Comparison of ENCODE assay signal across 14 mouse cellular contexts in genomic region chr13:64235062-64235715, GRCm38 (mm10). TPM values are rescaled to one million over a fixed set of nuclear protein-coding genes. Genes with fewer than 3 reads are reported as not detected.
DNase-seq lines count a peak whose midpoint lies in the region; ATAC-seq and TF ChIP-seq lines count a peak whose summit lies in the region.
"Had no signal": no experiment of that assay in that cellular context is flagged by ENCODE, and none has a peak within 500 bp of the region (broad histone marks: within the 10 kb centered on the region; RNA-seq: fewer than 3 reads in every experiment).

No protein-coding gene starts in this region.

- no peak overlapping the region for H3K4me2 ChIP-seq in forebrain, postnatal 0 days (ENCODE audit: low read depth)
- H3K4me2 ChIP-seq in forebrain, embryonic 13.5 days: no peak overlapping the region
- H3K4me2 ChIP-seq in kidney, embryonic 16.5 days (replicated peaks; ENCODE audit: low read depth, low read length): no peak overlapping the region
- H3K4me2 ChIP-seq: intestine, embryonic 15.5 days; liver, embryonic 12.5 days had no signal

- no peaks in the 10 kb centered on the region for H3K4me1 ChIP-seq in forebrain, postnatal 0 days (ENCODE audit: insufficient read depth)
- no peaks in the 10 kb centered on the region for H3K4me1 ChIP-seq in forebrain, embryonic 13.5 days
- H3K4me1 ChIP-seq in kidney, embryonic 16.5 days (ENCODE audit: insufficient read depth, low read length): peaks cover 15% of the 10 kb centered on the region
- peaks cover 41% of the 10 kb centered on the region for H3K4me1 ChIP-seq in limb, embryonic 10.5 days

- H3K4me3 ChIP-seq in forebrain, postnatal 0 days (ENCODE audit: low read depth, low read length): no peak overlapping the region
- no peak overlapping the region for H3K4me3 ChIP-seq in forebrain, embryonic 13.5 days
- no peak overlapping the region for H3K4me3 ChIP-seq in kidney, embryonic 16.5 days (ENCODE audit: low read length)
- no peak overlapping the region for H3K4me3 ChIP-seq in limb, embryonic 10.5 days
- H3K4me3 ChIP-seq: intestine, embryonic 15.5 days; liver, embryonic 12.5 days had no signal

- no peak overlapping the region for H3K27ac ChIP-seq in forebrain, postnatal 0 days (ENCODE audit: low read depth, low read length)
- no peak overlapping the region for H3K27ac ChIP-seq in forebrain, embryonic 13.5 days
- 0 out of 2 replicates have a peak overlapping the region, but pooled peaks have one; percentile 14 for H3K27ac ChIP-seq in kidney, embryonic 16.5 days (ENCODE audit: low read length)
- peak overlapping the region; percentile 83 for H3K27ac ChIP-seq in limb, embryonic 10.5 days
- H3K27ac ChIP-seq: intestine, embryonic 15.5 days; liver, embryonic 12.5 days had no signal

- no peak for TF ChIP-seq CTCF in forebrain, postnatal 0 days (IDR thresholded peaks at IDR 0.05; ENCODE audit: low read depth)

- DNase-seq in forebrain, postnatal 0 days: peak; percentile 51
- DNase-seq in kidney, adult 9 months: no peak
- DNase-seq in embryo, embryonic 10 days (ENCODE audit: low spot score): peak; percentile 53
- peak; percentile 57 for DNase-seq in limb, embryonic 10.5 days (ENCODE audit: low spot score)
- no peak for DNase-seq in gastrocnemius, adult 8-10 months (ENCODE audit: low spot score in 2 of 2)
- DNase-seq in left cerebral cortex, postnatal 4 days: no peak
- DNase-seq: cerebellum, postnatal 25 days; right cerebral cortex, postnatal 14 days; thymus, postnatal 36 days had no signal

- WGBS in forebrain, postnatal 0 days: 59% methylated on average over 4 of the region's 4 CpGs
- 79% methylated on average over 4 of the region's 4 CpGs for WGBS in forebrain, embryonic 13.5 days
- WGBS in kidney, embryonic 16.5 days: 74% methylated on average over 4 of the region's 4 CpGs
- WGBS in limb, embryonic 10.5 days: 37% methylated on average over 4 of the region's 4 CpGs

- peak; percentile 32; the same call in 1 of the 2 replicates for ATAC-seq in forebrain, postnatal 0 days
- ATAC-seq in forebrain, embryonic 13.5 days: no peak
- no peak for ATAC-seq in kidney, embryonic 16.5 days (ENCODE audit: low FRiP score, low TSS enrichment)
- ATAC-seq: forebrain, embryonic 16.5 days; intestine, embryonic 15.5 days; liver, embryonic 12.5 days had no signal

- H3K9me3 ChIP-seq in forebrain, postnatal 0 days (ENCODE audit: low read length): no peaks in the 10 kb centered on the region
- H3K9me3 ChIP-seq in forebrain, embryonic 13.5 days (replicated peaks): no peaks in the 10 kb centered on the region
- no peaks in the 10 kb centered on the region for H3K9me3 ChIP-seq in kidney, embryonic 16.5 days (ENCODE audit: low read length)
- no peaks in the 10 kb centered on the region for H3K9me3 ChIP-seq in limb, embryonic 10.5 days (replicated peaks)
- H3K9me3 ChIP-seq: intestine, embryonic 15.5 days; liver, embryonic 12.5 days had no signal

- intact Hi-C loops in left cerebral cortex, postnatal 4 days (cut with DNase I): no loop called here

- no peaks in the 10 kb centered on the region for H3K36me3 ChIP-seq in forebrain, postnatal 0 days (ENCODE audit: insufficient read depth)
- H3K36me3 ChIP-seq in forebrain, embryonic 13.5 days (ENCODE audit: poor library complexity, severe bottlenecking): no peaks in the 10 kb centered on the region
- no peaks in the 10 kb centered on the region for H3K36me3 ChIP-seq in kidney, embryonic 16.5 days (ENCODE audit: insufficient read depth, low read length)
- H3K36me3 ChIP-seq in limb, embryonic 10.5 days: no peaks in the 10 kb centered on the region
- H3K36me3 ChIP-seq: intestine, embryonic 15.5 days had no signal

- no peaks in the 10 kb centered on the region for H3K27me3 ChIP-seq in forebrain, postnatal 0 days (ENCODE audit: insufficient read depth, low read length)
- H3K27me3 ChIP-seq in forebrain, embryonic 13.5 days: no peaks in the 10 kb centered on the region
- no peaks in the 10 kb centered on the region for H3K27me3 ChIP-seq in kidney, embryonic 16.5 days (ENCODE audit: insufficient read depth, low read length)
- no peaks in the 10 kb centered on the region for H3K27me3 ChIP-seq in limb, embryonic 10.5 days (ENCODE audit: low read depth, poor library complexity, severe bottlenecking)
- H3K27me3 ChIP-seq: intestine, embryonic 15.5 days; liver, embryonic 12.5 days had no signal

- no peak overlapping the region for H3K9ac ChIP-seq in forebrain, postnatal 0 days
- no peak overlapping the region for H3K9ac ChIP-seq in forebrain, embryonic 13.5 days
- no peak overlapping the region for H3K9ac ChIP-seq in kidney, embryonic 16.5 days (replicated peaks; ENCODE audit: low read length)
- H3K9ac ChIP-seq: intestine, embryonic 15.5 days; liver, embryonic 12.5 days had no signal

RNA-seq across cellular contexts. Expression of gene Cdc14b, which starts 39.9 kb away (rescaled TPM):
- 1.7 and 3.0 TPM in 2 replicates for total RNA-seq in forebrain, postnatal 0 days (2014; rRNA removed)
- polyA plus RNA-seq in forebrain, postnatal 0 days (2015; fragmentation: Nextera tagmentation; extraction: Ambion mirVana): 0.42 and 0.75 TPM in 2 replicates
- polyA plus RNA-seq in forebrain, embryonic 13.5 days (2015; fragmentation: Nextera tagmentation; extraction: Ambion mirVana): 3.8 and 5.5 TPM in 2 replicates
- polyA plus RNA-seq in kidney, embryonic 16.5 days (2015; fragmentation: Nextera tagmentation; extraction: Ambion mirVana): 16.1 and 16.9 TPM in 2 replicates
- 34.9 and 43.5 TPM in 2 replicates for polyA plus RNA-seq in limb, embryonic 10.5 days (2016; fragmentation: Nextera tagmentation; extraction: Ambion mirVana)
- total RNA-seq in gastrocnemius, adult 8-10 months (2022): 1 to 10 TPM; 6.7 to 9.1 (median 7.8) TPM
- 1 to 10 TPM; 2.3 to 2.7 TPM for total RNA-seq in left cerebral cortex, postnatal 4 days (2021)

Comparison
In these comparisons a context has a peak if more than half of its experiments do, and no peak if none do; other contexts are left out.
1. DNase-seq: peak in forebrain, postnatal 0 days (single experiment), embryo, embryonic 10 days (single experiment) and limb, embryonic 10.5 days (single experiment); none in kidney, adult 9 months (single experiment), gastrocnemius, adult 8-10 months (0 of 2) and left cerebral cortex, postnatal 4 days (single experiment).
2. H3K27ac ChIP-seq: peak in kidney, embryonic 16.5 days (single experiment) and limb, embryonic 10.5 days (single experiment); none in forebrain, postnatal 0 days (single experiment) and forebrain, embryonic 13.5 days (single experiment).